8 mouse cellular contexts compared by ENCODE assay signal in genomic region chr7:65319047-65319725, GRCm38 (mm10).
DNase-seq lines count a peak whose midpoint lies in the region; ATAC-seq and TF ChIP-seq lines count a peak whose summit lies in the region.

No protein-coding gene starts in this region.

- DNase-seq in CD8-positive naive resting alpha-beta T cell, adult 2 months (ENCODE audit: low read depth in 2 of 2, low spot score in 2 of 2): peak; percentile 5 to 14
- DNase-seq in adipocyte (ENCODE audit: low spot score): peak; percentile 69
- DNase-seq in gastrocnemius, postnatal 14 days: peak; percentile 39
- DNase-seq in kidney, postnatal 25 days: peak; percentile 59 to 83
- peak; percentile 9 to 24 (median 22) for DNase-seq in liver, embryonic 14.5 days (ENCODE audit: low read depth in 3 of 3, low spot score in 3 of 3)

- TF ChIP-seq EP300 in liver, embryonic 14.5 days (IDR thresholded peaks at IDR 0.05; ENCODE audit: low read depth): no peak

- peak; percentile 82 for TF ChIP-seq CTCF in liver, embryonic 14.5 days (IDR thresholded peaks at IDR 0.05; ENCODE audit: low read depth)

- ATAC-seq in common myeloid progenitor, adult 5-6 weeks (replicated peaks; ENCODE audit: low read depth, poor library complexity, severe bottlenecking): peak; percentile 84
- no peak for ATAC-seq in liver, embryonic 14.5 days (ENCODE audit: insufficient read depth)
- ATAC-seq in neural tube, embryonic 15.5 days (ENCODE audit: low FRiP score): peak; percentile 78; the same call in 1 of the 2 replicates
- ATAC-seq in activated CD4-positive, CD25-positive, alpha-beta regulatory T cell, adult 4 months: no peak

- H3K9me3 ChIP-seq in liver, embryonic 14.5 days (ENCODE audit: control insufficient read depth, low read length): no peaks in the 10 kb centered on the region
- no peaks in the 10 kb centered on the region for H3K9me3 ChIP-seq in neural tube, embryonic 15.5 days (replicated peaks)

- H3K9ac ChIP-seq in liver, embryonic 14.5 days (replicated peaks): no peak overlapping the region
- H3K9ac ChIP-seq in neural tube, embryonic 15.5 days (replicated peaks): no peak overlapping the region

- H3K4me3 ChIP-seq in liver, embryonic 14.5 days (ENCODE audit: insufficient read depth in 1 of 2, low read depth in 2 of 2, low read length in 2 of 2): no peak overlapping the region
- H3K4me3 ChIP-seq in neural tube, embryonic 15.5 days (replicated peaks): no peak overlapping the region

- H3K36me3 ChIP-seq in liver, embryonic 14.5 days (replicated peaks; ENCODE audit: control insufficient read depth, insufficient read depth, low read depth): no peaks in the 10 kb centered on the region
- H3K36me3 ChIP-seq in neural tube, embryonic 15.5 days: peaks cover 33% of the 10 kb centered on the region

- intact Hi-C loops in gastrocnemius, postnatal 14 days (cut with DNase I; ENCODE audit: low total_unique reads): loop anchor here (2.0 to 10.0 kb wide), 2 partner anchors 178 to 326 kb away; partner anchors contain the start of gene Tarsl2

- no peaks in the 10 kb centered on the region for H3K4me1 ChIP-seq in liver, embryonic 14.5 days (replicated peaks; ENCODE audit: control insufficient read depth in 2 of 2, insufficient read depth in 2 of 2, low read length in 1 of 2)
- no peaks in the 10 kb centered on the region for H3K4me1 ChIP-seq in neural tube, embryonic 15.5 days

- WGBS in liver, embryonic 14.5 days (ENCODE audit: insufficient replicate concordance): 51% methylated on average over 5 of the region's 5 CpGs
- WGBS in neural tube, embryonic 15.5 days: 70% methylated on average over 5 of the region's 5 CpGs

- H3K4me2 ChIP-seq in liver, embryonic 14.5 days (ENCODE audit: low read depth): no peak overlapping the region
- H3K4me2 ChIP-seq in neural tube, embryonic 15.5 days: no peak overlapping the region

- H3K27ac ChIP-seq in liver, embryonic 14.5 days: no peak overlapping the region
- no peak overlapping the region for H3K27ac ChIP-seq in neural tube, embryonic 15.5 days (replicated peaks)

- H3K27me3 ChIP-seq in liver, embryonic 14.5 days (ENCODE audit: control insufficient read depth, insufficient read depth, low read length): no peaks in the 10 kb centered on the region
- H3K27me3 ChIP-seq in neural tube, embryonic 15.5 days (replicated peaks): no peaks in the 10 kb centered on the region

Comparison
In these comparisons a context has a peak if more than half of its experiments do, and no peak if none do; other contexts are left out.
1. DNase-seq: peak in every context shown above with its lines; median percentile 71 in kidney, postnatal 25 days; 69 in adipocyte; 39 in gastrocnemius, postnatal 14 days; 22 in liver, embryonic 14.5 days; 10 in CD8-positive naive resting alpha-beta T cell, adult 2 months.
2. ATAC-seq: peak in common myeloid progenitor, adult 5-6 weeks (single experiment) and neural tube, embryonic 15.5 days (single experiment); none in liver, embryonic 14.5 days (single experiment) and activated CD4-positive, CD25-positive, alpha-beta regulatory T cell, adult 4 months (single experiment).